Mouse (Mus musculus): Measurements from ENCODE around the gene Ccdc124. TPM values are rescaled to one million over a fixed set of nuclear protein-coding genes. Genes with fewer than 3 reads are reported as not detected.
A peak's percentile ranks its signal among the peaks of the same experiment; 100 is the strongest.

The Ccdc124 gene
- polyA plus RNA-seq, 1 experiment = not detected

- Histone ChIP-seq H3K27ac (ENCODE audit: insufficient read depth, low read depth, low read length) (peak overlapping the region; percentile 85), H3K4me3 (ENCODE audit: insufficient read depth, low read depth, low read length) (peak overlapping the region; percentile 95), H3K4me1 (ENCODE audit: control insufficient read depth, insufficient read depth, low read length) (peaks cover 7% of the 10 kb centered on the region)
- TF ChIP-seq CTCF (IDR thresholded peaks at IDR 0.05; ENCODE audit: insufficient read depth, low read depth, low read length) = no peak
- no peak for TF ChIP-seq POLR2A (IDR thresholded peaks at IDR 0.05; ENCODE audit: insufficient read depth, low read depth, low read length)
- WGBS = 10% methylated on average over 8 of the region's 8 CpGs
Measured at GRCm38 (mm10) chr8:70905463-70905830, 31.7 kb upstream of the Ccdc124 start.

GRCm38 (mm10) chr8:70904532-70904931 is 30.8 kb upstream of the Ccdc124 start:
- 64% methylated on average over 4 of the region's 4 CpGs for WGBS
- Histone ChIP-seq H3K4me1 (ENCODE audit: control insufficient read depth, insufficient read depth, low read length) (peaks cover 7% of the 10 kb centered on the region), H3K27ac (ENCODE audit: insufficient read depth, low read depth, low read length) (no peak overlapping the region), H3K4me3 (ENCODE audit: insufficient read depth, low read depth, low read length) (no peak overlapping the region)
- no peak for TF ChIP-seq POLR2A (IDR thresholded peaks at IDR 0.05; ENCODE audit: insufficient read depth, low read depth, low read length)
- no peak for TF ChIP-seq CTCF (IDR thresholded peaks at IDR 0.05; ENCODE audit: insufficient read depth, low read depth, low read length)

GRCm38 (mm10) chr8:70903582-70903981 is 29.8 kb upstream of the Ccdc124 start:
- peaks cover 7% of the 10 kb centered on the region for H3K4me1 ChIP-seq (ENCODE audit: control insufficient read depth, insufficient read depth, low read length)
- H3K4me3 ChIP-seq (ENCODE audit: insufficient read depth, low read depth, low read length) = no peak overlapping the region
- no peak overlapping the region for H3K27ac ChIP-seq (ENCODE audit: insufficient read depth, low read depth, low read length)
- TF ChIP-seq POLR2A (IDR thresholded peaks at IDR 0.05; ENCODE audit: insufficient read depth, low read depth, low read length) (no peak), CTCF (IDR thresholded peaks at IDR 0.05; ENCODE audit: insufficient read depth, low read depth, low read length) (no peak)

- no peak overlapping the region for H3K4me3 ChIP-seq (ENCODE audit: insufficient read depth, low read depth, low read length)
- 50% methylated on average over 4 of the region's 4 CpGs for WGBS
- no peak for TF ChIP-seq CTCF (IDR thresholded peaks at IDR 0.05; ENCODE audit: insufficient read depth, low read depth, low read length)
- no peak for TF ChIP-seq POLR2A (IDR thresholded peaks at IDR 0.05; ENCODE audit: insufficient read depth, low read depth, low read length)
- no peak overlapping the region for H3K27ac ChIP-seq (ENCODE audit: insufficient read depth, low read depth, low read length)
- H3K4me1 ChIP-seq (ENCODE audit: control insufficient read depth, insufficient read depth, low read length) = peaks cover 7% of the 10 kb centered on the region
Measured at GRCm38 (mm10) chr8:70903112-70903511, 29.4 kb upstream of the Ccdc124 start.

GRCm38 (mm10) chr8:70902211-70902610 is 28.5 kb upstream of the Ccdc124 start:
- TF ChIP-seq CTCF (IDR thresholded peaks at IDR 0.05; ENCODE audit: insufficient read depth, low read depth, low read length) (no peak), POLR2A (IDR thresholded peaks at IDR 0.05; ENCODE audit: insufficient read depth, low read depth, low read length) (no peak)
- 21% methylated on average over 5 of the region's 5 CpGs for WGBS
- peaks cover 7% of the 10 kb centered on the region for H3K4me1 ChIP-seq (ENCODE audit: control insufficient read depth, insufficient read depth, low read length)
- no peak overlapping the region for H3K4me3 ChIP-seq (ENCODE audit: insufficient read depth, low read depth, low read length)
- H3K27ac ChIP-seq (ENCODE audit: insufficient read depth, low read depth, low read length) = no peak overlapping the region

- whole genome bisulfite sequencing = 59% methylated on average over 2 of the region's 2 CpGs
- Histone ChIP-seq H3K27ac (ENCODE audit: insufficient read depth, low read depth, low read length) (no peak overlapping the region), H3K4me1 (ENCODE audit: control insufficient read depth, insufficient read depth, low read length) (peaks cover 7% of the 10 kb centered on the region), H3K4me3 (ENCODE audit: insufficient read depth, low read depth, low read length) (no peak overlapping the region)
- TF ChIP-seq POLR2A (IDR thresholded peaks at IDR 0.05; ENCODE audit: insufficient read depth, low read depth, low read length) (no peak), CTCF (IDR thresholded peaks at IDR 0.05; ENCODE audit: insufficient read depth, low read depth, low read length) (no peak)
Measured at GRCm38 (mm10) chr8:70900872-70901387, 27.2 kb upstream of the Ccdc124 start.

- Histone ChIP-seq H3K4me1 (ENCODE audit: control insufficient read depth, insufficient read depth, low read length) (peaks cover 12% of the 10 kb centered on the region), H3K27ac (ENCODE audit: insufficient read depth, low read depth, low read length) (no peak overlapping the region), H3K4me3 (ENCODE audit: insufficient read depth, low read depth, low read length) (no peak overlapping the region)
- TF ChIP-seq POLR2A (IDR thresholded peaks at IDR 0.05; ENCODE audit: insufficient read depth, low read depth, low read length) = no peak
- no peak for TF ChIP-seq CTCF (IDR thresholded peaks at IDR 0.05; ENCODE audit: insufficient read depth, low read depth, low read length)
- WGBS = 84% methylated on average over 2 of the region's 2 CpGs
Measured at GRCm38 (mm10) chr8:70899226-70899625, 25.5 kb upstream of the Ccdc124 start.

GRCm38 (mm10) chr8:70898661-70899198 is 25.0 kb upstream of the Ccdc124 start:
- peaks cover 12% of the 10 kb centered on the region for H3K4me1 ChIP-seq (ENCODE audit: control insufficient read depth, insufficient read depth, low read length)
- WGBS = 64% methylated on average over 2 of the region's 2 CpGs
- no peak overlapping the region for H3K4me3 ChIP-seq (ENCODE audit: insufficient read depth, low read depth, low read length)
- H3K27ac ChIP-seq (ENCODE audit: insufficient read depth, low read depth, low read length) = no peak overlapping the region
- TF ChIP-seq CTCF (IDR thresholded peaks at IDR 0.05; ENCODE audit: insufficient read depth, low read depth, low read length) (no peak), POLR2A (IDR thresholded peaks at IDR 0.05; ENCODE audit: insufficient read depth, low read depth, low read length) (no peak)

- TF ChIP-seq POLR2A (IDR thresholded peaks at IDR 0.05; ENCODE audit: insufficient read depth, low read depth, low read length) (no peak), CTCF (IDR thresholded peaks at IDR 0.05; ENCODE audit: insufficient read depth, low read depth, low read length) (peak; percentile 88)
- peaks cover 12% of the 10 kb centered on the region for H3K4me1 ChIP-seq (ENCODE audit: control insufficient read depth, insufficient read depth, low read length)
- peak overlapping the region; percentile 70; the same call in 1 of the 2 replicates for H3K27ac ChIP-seq (ENCODE audit: insufficient read depth, low read depth, low read length)
- under 1% methylated on average over 20 of the region's 20 CpGs for WGBS
- peak overlapping the region; percentile 60 for H3K4me3 ChIP-seq (ENCODE audit: insufficient read depth, low read depth, low read length)
Measured at GRCm38 (mm10) chr8:70897681-70898413, 24.1 kb upstream of the Ccdc124 start.
